Mouse (Mus musculus) limb, embryonic 12.5 days (tissue): ENCODE data around the gene Ubac2. TPM values are rescaled to one million over a fixed set of nuclear protein-coding genes. Genes with fewer than 3 reads are reported as not detected.

Experiments
- polyA plus RNA-seq: library from polyadenylated mRNA; unstranded; fragments of >200 nt; fragmentation: Nextera tagmentation; extraction: Ambion mirVana; gene quantifications from 2 replicates; pipeline ENCODE4 v1.2.1, GENCODE M21; 2016

The Ubac2 gene
- polyA plus RNA-seq, 1 experiment from 2014 or later = 63.1 TPM

Other genes starting within 250 kb of the Ubac2 start
- 5.1 and 6.4 TPM in 2 replicates for gene Dock9, start 80.8 kb upstream of the Ubac2 start, polyA plus RNA-seq
- gene Gpr18, start 37.2 kb downstream of the Ubac2 start, polyA plus RNA-seq = 0.45 and 0.51 TPM in 2 replicates
- 2.4 and 3.0 TPM in 2 replicates for gene Gpr183, start 86.6 kb downstream of the Ubac2 start, polyA plus RNA-seq
- gene Timm8a2, start 156.1 kb downstream of the Ubac2 start, polyA plus RNA-seq = not detected in 2 replicates
- gene Tm9sf2, start 228.4 kb downstream of the Ubac2 start, polyA plus RNA-seq = 124 and 132 TPM in 2 replicates